Mouse (Mus musculus): Measurements from ENCODE around the gene Tab1. TPM values are rescaled to one million over a fixed set of nuclear protein-coding genes. Genes with fewer than 3 reads are reported as not detected.

The Tab1 gene
- polyA plus RNA-seq, 1 experiment from 2014 or later = 34.6 TPM

DNA sequence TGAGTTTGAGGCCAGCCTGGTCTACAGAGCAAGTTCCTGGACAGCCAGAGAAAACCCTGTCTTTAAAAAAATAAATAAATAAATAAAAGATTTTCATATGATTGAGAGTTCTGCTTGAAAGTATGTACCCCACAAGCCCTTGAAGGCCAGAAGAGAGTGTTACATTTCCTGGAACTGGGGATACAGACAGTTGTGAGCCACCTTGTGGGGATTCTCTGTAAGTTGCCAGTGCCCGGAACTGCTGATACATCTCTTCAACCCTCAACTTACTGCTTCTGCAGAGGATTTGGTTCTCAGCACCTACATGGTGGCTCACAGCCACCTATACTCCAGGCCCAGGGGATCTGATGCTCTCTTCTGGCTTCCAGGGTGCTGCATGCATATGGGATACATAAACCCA, 5.7 kb upstream of the Tab1 start:
- peaks cover 10% of the 10 kb centered on the region; the same call in 1 of the 2 replicates for H3K4me1 ChIP-seq
- no peaks in the 10 kb centered on the region for H3K27me3 ChIP-seq
- no peak overlapping the region for H3K27ac ChIP-seq
- no peak overlapping the region for H3K9ac ChIP-seq
- no peak for ATAC-seq (ENCODE audit: borderline replicate concordance, extremely low read depth, low FRiP score, low TSS enrichment)
- 56% methylated on average over 1 of the region's 1 CpGs for WGBS
- H3K9me3 ChIP-seq = no peaks in the 10 kb centered on the region
- no peak overlapping the region for H3K4me2 ChIP-seq
- no peak overlapping the region for H3K4me3 ChIP-seq
- no peaks in the 10 kb centered on the region for H3K36me3 ChIP-seq

- Histone ChIP-seq H3K4me2 (no peak overlapping the region), H3K9ac (no peak overlapping the region), H3K4me1 (peaks cover 25% of the 10 kb centered on the region), H3K36me3 (no peaks in the 10 kb centered on the region), H3K9me3 (no peaks in the 10 kb centered on the region), H3K4me3 (no peak overlapping the region), H3K27me3 (no peaks in the 10 kb centered on the region), H3K27ac (no peak overlapping the region)
- no peak for ATAC-seq (ENCODE audit: borderline replicate concordance, extremely low read depth, low FRiP score, low TSS enrichment)
- 85% methylated on average over 6 of the region's 6 CpGs for WGBS
Observed at GRCm38 (mm10) chr15:80129982-80130381, 2.9 kb upstream of the Tab1 start.

- Histone ChIP-seq H3K4me1 (peaks cover 18% of the 10 kb centered on the region), H3K4me3 (no peak overlapping the region), H3K9me3 (no peaks in the 10 kb centered on the region), H3K9ac (no peak overlapping the region), H3K27me3 (no peaks in the 10 kb centered on the region), H3K27ac (no peak overlapping the region), H3K4me2 (no peak overlapping the region), H3K36me3 (no peaks in the 10 kb centered on the region)
- WGBS = 59% methylated on average over 5 of the region's 5 CpGs
- no peak for ATAC-seq (ENCODE audit: borderline replicate concordance, extremely low read depth, low FRiP score, low TSS enrichment)
Observed at GRCm38 (mm10) chr15:80130689-80131088, 2.2 kb upstream of the Tab1 start.

DNA sequence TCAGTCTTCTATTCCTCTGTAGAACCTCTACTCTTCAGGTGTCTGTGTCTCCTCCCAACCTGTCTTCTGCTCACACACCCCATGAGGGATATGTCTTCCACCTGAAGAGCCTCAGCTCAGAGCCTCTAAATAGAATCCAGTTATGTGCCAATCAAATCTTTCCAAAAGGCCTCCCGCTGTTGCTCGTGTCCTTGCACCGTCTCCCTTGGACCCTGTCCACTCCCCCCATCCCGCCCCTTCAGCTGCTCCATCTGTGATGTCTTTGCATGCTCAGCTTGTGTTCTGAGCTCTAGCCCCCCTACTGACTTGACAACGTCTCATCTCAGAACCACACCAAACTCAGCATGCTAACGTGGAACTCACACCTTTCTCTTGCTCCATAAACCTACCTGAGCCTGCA, 1.5 kb upstream of the Tab1 start:
- H3K36me3 ChIP-seq = no peaks in the 10 kb centered on the region
- ATAC-seq (ENCODE audit: borderline replicate concordance, extremely low read depth, low FRiP score, low TSS enrichment) = no peak
- H3K27ac ChIP-seq = no peak overlapping the region
- peaks cover 18% of the 10 kb centered on the region for H3K4me1 ChIP-seq
- no peaks in the 10 kb centered on the region for H3K27me3 ChIP-seq
- no peak overlapping the region for H3K9ac ChIP-seq
- 74% methylated on average over 6 of the region's 6 CpGs for WGBS
- no peak overlapping the region for H3K4me3 ChIP-seq
- H3K4me2 ChIP-seq = no peak overlapping the region
- H3K9me3 ChIP-seq = no peaks in the 10 kb centered on the region

GRCm38 (mm10) chr15:80132452-80132851, 475 bp upstream of the Tab1 start:
- Histone ChIP-seq H3K4me3 (peak overlapping the region; percentile 68), H3K27ac (peak overlapping the region; percentile 99), H3K9me3 (no peaks in the 10 kb centered on the region), H3K4me1 (peaks cover 20% of the 10 kb centered on the region), H3K27me3 (no peaks in the 10 kb centered on the region), H3K36me3 (0 out of 2 replicates have a peak, but pooled peaks cover 3% of the 10 kb centered on the region), H3K4me2 (peak overlapping the region; percentile 83), H3K9ac (peak overlapping the region; percentile 77; the same call in 1 of the 2 replicates)
- WGBS = 74% methylated on average over 9 of the region's 9 CpGs
- ATAC-seq (ENCODE audit: borderline replicate concordance, extremely low read depth, low FRiP score, low TSS enrichment) = no peak

- H3K4me3 ChIP-seq = peak overlapping the region; percentile 68
- peak overlapping the region; percentile 77 for H3K9ac ChIP-seq
- peak overlapping the region; percentile 99 for H3K27ac ChIP-seq
- no peak; the same call in 1 of the 2 replicates for ATAC-seq (ENCODE audit: borderline replicate concordance, extremely low read depth, low FRiP score, low TSS enrichment)
- H3K4me2 ChIP-seq = peak overlapping the region; percentile 83
- peaks cover 34% of the 10 kb centered on the region for H3K4me1 ChIP-seq
- no peaks in the 10 kb centered on the region for H3K9me3 ChIP-seq
- 6% methylated on average over 14 of the region's 14 CpGs for WGBS
- no peaks in the 10 kb centered on the region for H3K27me3 ChIP-seq
- 0 out of 2 replicates have a peak, but pooled peaks cover 3% of the 10 kb centered on the region for H3K36me3 ChIP-seq
Observed at GRCm38 (mm10) chr15:80133682-80134449, 939 bp downstream of the Tab1 start.

- H3K36me3 ChIP-seq = 0 out of 2 replicates have a peak, but pooled peaks cover 3% of the 10 kb centered on the region
- no peaks in the 10 kb centered on the region for H3K9me3 ChIP-seq
- H3K4me1 ChIP-seq = peaks cover 37% of the 10 kb centered on the region
- peak overlapping the region; percentile 77 for H3K9ac ChIP-seq
- peak overlapping the region; percentile 83 for H3K4me2 ChIP-seq
- H3K4me3 ChIP-seq = peak overlapping the region; percentile 68
- WGBS = 42% methylated on average over 9 of the region's 9 CpGs
- H3K27ac ChIP-seq = peak overlapping the region; percentile 99
- no peaks in the 10 kb centered on the region for H3K27me3 ChIP-seq
- no peak for ATAC-seq (ENCODE audit: borderline replicate concordance, extremely low read depth, low FRiP score, low TSS enrichment)
Observed at GRCm38 (mm10) chr15:80134450-80134847, 1.5 kb downstream of the Tab1 start.

DNA sequence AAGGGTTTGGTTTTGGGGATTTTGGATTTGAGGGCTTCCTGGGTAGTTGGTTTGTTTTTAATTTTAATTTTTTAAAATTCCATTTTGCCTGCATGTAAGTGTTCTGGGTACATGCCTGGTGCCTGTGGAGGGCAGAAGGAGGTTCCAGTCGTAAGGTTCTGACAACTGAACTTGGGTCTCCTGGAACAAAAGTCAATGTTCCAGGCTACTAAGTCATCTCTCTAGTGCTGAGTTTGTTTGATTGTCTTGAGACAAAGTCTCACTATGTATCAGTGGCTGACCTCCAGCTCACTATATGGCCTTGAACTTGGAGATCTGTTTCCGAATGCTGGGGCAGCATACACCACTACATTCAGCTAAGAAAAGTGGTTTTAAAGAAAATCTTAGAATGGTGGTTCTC, 2.6 kb downstream of the Tab1 start:
- Histone ChIP-seq H3K4me1 (peaks cover 37% of the 10 kb centered on the region), H3K4me3 (no peak overlapping the region), H3K9me3 (no peaks in the 10 kb centered on the region), H3K9ac (no peak overlapping the region), H3K27me3 (no peaks in the 10 kb centered on the region), H3K27ac (no peak overlapping the region), H3K36me3 (0 out of 2 replicates have a peak, but pooled peaks cover 3% of the 10 kb centered on the region), H3K4me2 (no peak overlapping the region)
- 89% methylated on average over 2 of the region's 2 CpGs for WGBS
- no peak for ATAC-seq (ENCODE audit: borderline replicate concordance, extremely low read depth, low FRiP score, low TSS enrichment)

DNA sequence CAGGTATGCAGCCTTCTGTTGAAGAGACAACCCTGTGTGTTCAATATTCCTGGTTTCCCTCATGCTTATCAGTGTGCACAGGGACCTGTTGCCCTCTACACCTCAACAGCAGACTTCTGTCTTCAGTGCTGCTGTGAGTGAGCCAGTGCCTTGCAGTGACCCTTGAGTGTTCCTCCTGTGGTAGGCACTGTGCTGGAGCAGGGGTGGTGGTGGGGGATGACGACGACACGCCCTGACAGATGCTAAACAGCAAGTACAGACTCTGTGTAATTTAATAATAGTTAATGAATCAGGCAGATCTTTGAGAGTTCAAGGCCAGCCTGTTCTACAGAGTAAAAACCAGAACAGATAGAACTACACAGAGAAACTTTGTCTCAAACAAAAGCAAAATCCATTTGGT, 3.7 kb downstream of the Tab1 start:
- Histone ChIP-seq H3K9me3 (no peaks in the 10 kb centered on the region), H3K4me2 (no peak overlapping the region), H3K4me1 (peaks cover 37% of the 10 kb centered on the region), H3K27me3 (no peaks in the 10 kb centered on the region), H3K36me3 (peaks cover 9% of the 10 kb centered on the region; the same call in 1 of the 2 replicates), H3K27ac (no peak overlapping the region), H3K9ac (no peak overlapping the region), H3K4me3 (no peak overlapping the region)
- ATAC-seq (ENCODE audit: borderline replicate concordance, extremely low read depth, low FRiP score, low TSS enrichment) = no peak
- 89% methylated on average over 3 of the region's 3 CpGs for WGBS

- H3K4me1 ChIP-seq = peaks cover 32% of the 10 kb centered on the region
- no peak for ATAC-seq (ENCODE audit: borderline replicate concordance, extremely low read depth, low FRiP score, low TSS enrichment)
- H3K27me3 ChIP-seq = no peaks in the 10 kb centered on the region
- WGBS = 54% methylated on average over 17 of the region's 17 CpGs
- H3K9ac ChIP-seq = no peak overlapping the region
- no peak overlapping the region for H3K4me2 ChIP-seq
- no peak overlapping the region for H3K4me3 ChIP-seq
- H3K36me3 ChIP-seq = peaks cover 20% of the 10 kb centered on the region
- peak overlapping the region; percentile 19 for H3K27ac ChIP-seq
- H3K9me3 ChIP-seq = no peaks in the 10 kb centered on the region
Observed at GRCm38 (mm10) chr15:80137945-80138791, 5.2 kb downstream of the Tab1 start.

DNA sequence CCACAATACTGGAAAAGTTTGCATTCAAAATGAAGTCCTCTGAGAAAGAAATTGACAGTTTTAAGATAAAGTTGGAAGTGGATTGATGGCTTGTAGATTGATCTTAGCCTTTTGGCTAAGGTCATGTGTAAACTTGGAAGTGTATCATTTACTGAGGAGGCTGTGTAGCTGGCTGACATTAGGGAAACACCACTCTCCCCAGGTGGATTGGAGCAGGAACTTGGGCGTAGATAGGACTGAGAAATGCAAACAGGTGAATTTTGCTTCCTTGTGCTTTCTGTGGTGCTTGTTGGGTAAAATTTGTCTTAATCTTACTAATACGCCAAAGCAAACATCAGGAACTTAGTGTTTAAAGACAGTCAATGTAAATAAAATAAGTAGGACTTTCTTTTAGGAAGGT, 7.4 kb downstream of the Tab1 start:
- ATAC-seq (ENCODE audit: borderline replicate concordance, extremely low read depth, low FRiP score, low TSS enrichment) = no peak
- 60% methylated on average over 2 of the region's 2 CpGs for WGBS
- Histone ChIP-seq H3K36me3 (peaks cover 28% of the 10 kb centered on the region), H3K9ac (no peak overlapping the region), H3K27ac (no peak overlapping the region), H3K4me3 (no peak overlapping the region), H3K4me2 (no peak overlapping the region), H3K27me3 (no peaks in the 10 kb centered on the region), H3K4me1 (peaks cover 19% of the 10 kb centered on the region), H3K9me3 (no peaks in the 10 kb centered on the region)

GRCm38 (mm10) chr15:80140878-80141277, 8.0 kb downstream of the Tab1 start:
- ATAC-seq (ENCODE audit: borderline replicate concordance, extremely low read depth, low FRiP score, low TSS enrichment) = no peak
- whole genome bisulfite sequencing = 88% methylated on average over 3 of the region's 3 CpGs
- H3K27ac ChIP-seq = no peak overlapping the region

More at GRCm38 (mm10) chr15:80140878-80141277, 8.0 kb downstream of the Tab1 start:
- Histone ChIP-seq H3K4me2 (no peak overlapping the region), H3K9ac (no peak overlapping the region), H3K27me3 (no peaks in the 10 kb centered on the region), H3K36me3 (peaks cover 28% of the 10 kb centered on the region), H3K4me1 (peaks cover 19% of the 10 kb centered on the region), H3K9me3 (no peaks in the 10 kb centered on the region), H3K4me3 (no peak overlapping the region)
